In genomic region chr3:101101184-101101583, GRCm38 (mm10) we compare ENCODE assay signal across 16 mouse cellular contexts. TPM values are rescaled to one million over a fixed set of nuclear protein-coding genes. Genes with fewer than 3 reads are reported as not detected.
"Had no signal": no experiment of that assay in that cellular context is flagged by ENCODE, and none has a peak within 500 bp of the region (broad histone marks: within the 10 kb centered on the region; RNA-seq: fewer than 3 reads in every experiment).

No protein-coding gene starts in this region.

- H3K27ac ChIP-seq: kidney, postnatal 0 days; layer of hippocampus, adult 2 months; liver, embryonic 13.5 days; neural tube, embryonic 13.5 days had no signal

- DNase-seq: kidney, postnatal 25 days; layer of hippocampus, adult 9-11 months; liver, embryonic 13.5 days; lung, adult 2 months; lung, postnatal 14 days; lung, postnatal 4 days; midbrain, embryonic 14.5 days; retina, postnatal 1 day; thymus, adult 2 months; thymus, postnatal 14 days; thymus, postnatal 4 days had no signal

- H3K4me3 ChIP-seq: layer of hippocampus, adult 2 months; liver, embryonic 13.5 days; myocyte; neural tube, embryonic 13.5 days had no signal

RNA-seq across cellular contexts. Expression of gene Ptgfrn, which starts 8.9 kb away (rescaled TPM):
- total RNA-seq: megakaryocyte-erythroid progenitor cell, adult 5-6 weeks had no signal
